Mouse (Mus musculus) left cerebral cortex, postnatal 14 days (tissue): ENCODE measurements around the gene Gipc3. TPM values are rescaled to one million over a fixed set of nuclear protein-coding genes. Genes with fewer than 3 reads are reported as not detected.

ENCODE experiments used
- DNase-seq, 2 experiments: peaks; one replicate each; pipeline ENCODE4 v3.0.0; 2021 to 2022; ENCODE audit warnings: low spot score in 2 of 2, mixed read lengths in 1 of 2
- intact Hi-C: fragments of 180-260 bp; cut with DNase I; formaldehyde crosslinking; loops from one replicate; pipeline ENCODE4 v1.15.1; 2025
- total RNA-seq, 2 experiments: library from RNA; stranded (reverse); gene quantifications; 2 replicates each; pipeline ENCODE4 v1.2.3; 2021

The Gipc3 gene
- total RNA-seq, 2 experiments from 2014 or later = 0.51 to 0.97 TPM

DNA sequence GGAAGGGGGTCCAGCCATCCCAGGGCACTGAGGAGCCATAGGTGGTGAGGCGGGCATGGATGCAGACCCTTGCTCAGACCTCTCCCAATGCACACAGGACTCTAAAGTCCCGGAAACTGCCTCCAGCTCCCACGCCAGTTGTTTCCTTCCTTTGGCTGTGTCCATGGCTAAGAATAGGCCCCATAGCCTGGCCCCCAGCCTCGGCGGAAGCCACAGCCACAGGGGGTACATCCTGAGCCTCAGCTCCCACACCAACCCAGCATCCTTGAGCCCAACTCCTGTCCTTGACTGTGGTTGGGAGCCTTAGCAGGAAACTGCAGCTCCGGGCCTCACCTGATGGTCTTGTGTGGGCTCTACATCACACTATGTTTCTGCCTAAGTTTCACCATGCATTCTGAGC, 16.2 kb downstream of the Gipc3 start:
- no peak for DNase-seq
- intact Hi-C loops = no loop called here

DNA sequence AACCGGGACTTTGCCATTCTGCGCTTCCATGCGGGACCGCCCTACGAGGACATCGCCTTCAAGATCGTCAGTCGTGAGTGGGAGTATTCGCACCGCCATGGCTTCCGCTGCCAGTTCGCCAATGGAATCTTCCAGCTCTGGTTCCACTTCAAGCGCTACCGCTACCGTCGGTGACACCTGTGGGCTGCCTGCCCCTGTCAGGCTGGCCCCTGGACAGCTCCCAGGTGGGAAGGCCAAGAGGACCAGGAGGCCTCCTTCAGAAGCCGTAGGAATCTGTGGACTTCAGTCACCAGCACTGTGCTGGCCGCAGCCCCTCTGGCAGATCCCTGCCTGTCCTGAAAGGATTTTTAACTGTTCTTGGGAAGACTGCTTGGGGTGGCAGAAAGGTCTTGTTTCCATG, 17.3 kb downstream of the Gipc3 start:
- no peak for DNase-seq
- intact Hi-C loops = no loop called here

DNA sequence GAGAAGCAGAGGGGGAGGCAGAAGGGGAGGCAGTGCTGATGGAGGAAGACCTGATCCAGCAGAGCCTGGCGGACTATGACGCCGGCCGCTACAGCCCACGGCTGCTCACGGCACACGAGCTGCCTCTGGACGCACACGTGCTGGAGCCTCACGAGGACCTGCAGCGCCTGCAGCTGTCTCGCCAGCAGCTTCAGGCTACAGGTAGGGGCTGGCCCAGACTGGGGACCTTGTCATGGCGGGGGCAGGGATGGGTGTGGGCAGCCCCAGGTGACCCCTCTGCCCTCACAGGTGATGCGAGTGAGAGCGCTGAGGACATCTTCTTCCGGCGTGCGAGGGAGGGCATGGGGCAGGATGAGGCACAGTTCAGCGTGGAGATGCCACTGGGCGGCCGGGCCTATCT, 17.9 kb downstream of the Gipc3 start:
- intact Hi-C loops = no loop called here
- no peak for DNase-seq

DNA sequence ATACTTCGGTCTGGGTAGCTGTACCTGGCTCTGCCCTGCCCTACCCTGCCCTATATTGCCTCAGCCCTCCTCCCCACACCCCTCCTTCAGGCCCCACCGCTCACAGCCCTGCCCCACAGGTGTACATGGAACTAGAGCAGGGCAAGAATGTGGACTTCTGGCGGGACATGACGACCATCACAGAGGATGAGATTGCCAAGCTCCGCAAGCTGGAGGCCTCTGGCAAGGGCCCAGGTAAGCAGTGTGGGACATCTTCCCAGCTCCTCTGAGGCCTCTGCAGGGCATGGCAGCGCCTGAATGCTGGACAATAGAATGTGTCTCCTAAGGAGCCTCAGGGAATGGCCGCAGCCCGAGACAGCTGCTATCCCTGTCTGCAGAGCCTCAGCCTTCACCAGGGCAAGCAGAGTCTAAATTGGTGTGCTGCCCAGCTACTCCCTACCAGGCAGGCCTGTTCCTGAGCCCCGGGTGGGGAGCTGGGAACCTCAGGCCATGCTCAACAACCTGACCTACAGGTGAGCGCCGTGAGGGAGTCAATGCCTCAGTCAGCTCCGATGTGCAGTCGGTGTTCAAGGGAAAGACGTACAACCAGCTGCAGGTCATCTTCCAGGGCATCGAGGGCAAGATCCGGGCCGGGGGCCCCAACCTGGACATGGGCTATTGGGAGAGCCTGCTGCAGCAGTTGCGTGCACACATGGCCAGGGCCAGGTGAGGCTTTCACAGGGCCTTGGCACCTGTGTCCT, 19.1 kb downstream of the Gipc3 start:
- DNase-seq = no peak
- intact Hi-C loops = no loop called here

DNA sequence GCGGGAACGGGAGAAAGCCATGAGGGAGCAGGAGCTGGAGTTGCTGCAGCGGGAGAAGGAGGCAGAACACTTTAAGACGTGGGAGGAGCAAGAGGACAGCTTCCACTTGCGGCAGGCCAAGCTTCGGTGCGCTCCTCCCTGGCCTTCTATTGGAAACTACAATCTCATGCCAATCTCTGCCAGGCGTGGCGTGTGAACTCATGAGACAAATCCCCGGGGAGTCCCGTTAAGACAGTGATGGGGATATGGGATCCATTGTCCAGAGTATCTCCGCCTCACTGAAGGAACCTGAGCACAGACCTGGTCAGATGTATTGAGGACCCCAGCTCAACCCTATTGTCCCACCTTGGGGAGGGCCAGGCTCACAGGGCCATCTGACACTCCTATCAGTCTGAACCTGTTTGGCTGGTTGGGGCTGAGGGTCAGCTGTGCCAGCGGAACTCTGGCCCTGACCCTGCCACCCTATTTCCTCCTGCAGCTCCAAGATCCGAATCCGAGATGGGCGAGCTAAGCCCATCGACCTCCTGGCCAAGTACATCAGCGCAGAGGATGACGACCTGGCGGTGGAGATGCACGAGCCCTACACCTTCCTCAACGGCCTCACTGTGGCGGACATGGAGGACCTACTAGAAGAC, 19.8 kb downstream of the Gipc3 start:
- DNase-seq = no peak
- intact Hi-C loops = no loop called here

DNA sequence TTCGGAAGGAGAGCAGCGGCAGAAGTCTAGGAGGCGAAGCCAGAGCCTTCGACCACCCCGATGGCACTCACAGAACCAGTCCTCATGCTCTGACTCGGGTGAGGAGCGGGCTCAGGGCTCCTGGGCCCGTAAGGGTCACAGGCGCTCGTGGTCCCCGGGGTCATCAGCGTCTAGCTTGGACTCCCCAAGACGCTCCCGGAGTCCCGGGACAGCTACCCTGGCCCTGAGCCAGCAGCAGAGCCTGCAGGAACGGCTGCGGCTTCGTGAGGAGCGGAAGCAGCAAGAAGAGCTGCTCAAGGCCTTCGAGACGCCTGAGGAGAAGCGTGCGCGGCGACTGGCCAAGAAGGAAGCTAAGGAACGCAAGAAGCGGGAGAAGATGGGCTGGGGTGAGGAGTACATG, 20.6 kb downstream of the Gipc3 start:
- DNase-seq = no peak
- intact Hi-C loops = no loop called here

DNA sequence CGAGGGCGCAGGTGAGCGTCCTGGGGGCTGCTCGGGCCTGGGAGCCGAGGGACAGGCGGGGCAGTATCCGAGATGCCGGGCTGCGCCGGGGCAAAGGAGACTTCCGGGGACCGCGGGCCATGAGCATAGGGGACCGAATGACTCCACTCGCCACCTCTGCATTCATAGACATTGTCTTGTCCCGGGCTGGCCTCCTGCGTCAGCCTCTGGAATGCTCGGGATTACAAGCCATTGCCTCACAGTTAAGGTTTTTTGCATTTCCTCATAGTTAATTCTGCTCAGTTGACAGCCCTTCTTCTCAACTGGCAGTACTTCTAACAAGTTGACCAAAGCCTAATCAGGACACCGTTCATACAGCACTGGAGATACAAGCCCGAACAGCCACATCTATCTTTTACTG, 21.6 kb downstream of the Gipc3 start:
- no peak for DNase-seq

DNA sequence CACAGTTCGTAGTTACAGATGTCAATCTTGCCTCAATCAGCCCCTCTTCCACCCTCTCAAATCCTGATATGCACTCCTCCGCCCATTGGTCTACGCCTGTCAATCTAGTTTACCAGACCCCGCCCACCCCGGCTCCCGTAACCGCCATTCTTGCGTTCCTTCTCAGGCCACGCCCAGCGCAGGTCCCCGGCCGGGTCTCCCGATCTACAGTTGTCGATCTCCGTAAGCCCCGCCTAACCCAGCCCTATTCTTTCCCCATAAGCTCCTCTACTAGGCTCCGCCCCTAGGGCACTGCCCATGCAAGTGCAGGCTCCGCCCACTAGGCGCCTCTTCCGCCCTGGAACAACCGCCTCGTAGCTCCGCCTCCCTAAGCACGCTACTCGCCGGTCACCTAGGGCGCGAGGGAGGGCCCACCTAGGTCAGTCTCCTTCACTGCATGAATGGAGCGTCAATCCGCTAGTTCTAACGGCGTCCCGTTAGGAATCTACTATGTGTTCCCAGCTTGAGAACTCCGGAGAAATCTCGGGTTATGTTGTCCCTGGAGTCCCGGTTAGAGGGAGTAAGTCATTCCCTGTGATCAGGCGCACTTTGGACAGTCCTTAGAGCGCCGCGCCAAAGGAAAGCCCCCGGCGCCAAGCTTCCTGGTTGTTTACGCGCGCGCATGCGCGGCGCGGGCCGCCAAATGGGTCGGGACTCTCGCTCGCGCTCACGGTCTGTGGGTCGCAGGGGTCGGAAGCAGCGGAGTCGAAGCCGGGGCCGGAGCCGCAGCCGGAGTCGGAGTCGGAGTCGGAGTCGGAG, 22.3 kb downstream of the Gipc3 start, which contains the start of gene Cactin:
Gene Cactin, plus strand, starts transcription at position 554 of the 798 bp plus-strand sequence.
- intact Hi-C loops = no loop called here
- DNase-seq = peak; percentile 99 to 100

More for the DNA sequence above, 21.6 kb downstream of the Gipc3 start:
- intact Hi-C loops = no loop called here

DNA sequence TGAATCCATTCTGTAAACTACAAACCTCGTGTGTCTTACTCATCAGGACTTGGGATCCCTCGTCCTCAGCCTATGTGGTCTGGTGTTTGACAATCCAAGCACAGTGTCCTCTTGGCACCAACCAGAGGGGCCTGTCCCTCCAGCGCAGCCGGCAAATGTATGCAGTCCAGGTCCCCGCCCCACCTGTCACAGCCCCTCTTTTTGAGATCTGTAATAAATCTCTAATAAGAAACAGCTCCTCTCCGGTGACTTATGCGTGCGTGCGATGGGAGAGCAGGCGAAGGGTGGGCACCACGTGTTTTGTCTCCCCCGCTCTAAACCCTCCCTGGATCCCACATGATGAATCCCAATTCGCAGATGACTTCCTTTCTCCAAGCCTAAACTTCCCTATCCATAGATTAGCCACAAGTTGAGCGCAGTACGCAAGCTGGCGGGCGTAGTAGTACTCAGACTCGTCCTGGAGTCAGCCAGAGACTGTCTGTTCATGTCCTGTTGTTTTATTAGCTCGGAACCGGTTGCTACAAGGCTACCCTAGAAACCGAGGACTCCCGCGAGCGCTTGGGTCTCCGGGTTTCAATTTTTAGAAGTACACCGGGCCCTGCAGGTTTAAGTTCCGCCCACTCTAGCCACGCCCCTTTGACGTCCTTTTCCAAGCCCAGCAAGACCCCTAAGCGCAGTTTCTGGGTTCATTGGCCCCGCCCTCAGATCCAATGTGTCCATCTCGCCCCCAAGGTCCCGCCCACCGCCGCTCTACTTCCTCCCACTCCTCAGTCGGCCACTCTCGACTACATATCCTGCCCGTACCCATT, 23.1 kb downstream of the Gipc3 start:
- intact Hi-C loops = no loop called here
- no peak for DNase-seq

DNA sequence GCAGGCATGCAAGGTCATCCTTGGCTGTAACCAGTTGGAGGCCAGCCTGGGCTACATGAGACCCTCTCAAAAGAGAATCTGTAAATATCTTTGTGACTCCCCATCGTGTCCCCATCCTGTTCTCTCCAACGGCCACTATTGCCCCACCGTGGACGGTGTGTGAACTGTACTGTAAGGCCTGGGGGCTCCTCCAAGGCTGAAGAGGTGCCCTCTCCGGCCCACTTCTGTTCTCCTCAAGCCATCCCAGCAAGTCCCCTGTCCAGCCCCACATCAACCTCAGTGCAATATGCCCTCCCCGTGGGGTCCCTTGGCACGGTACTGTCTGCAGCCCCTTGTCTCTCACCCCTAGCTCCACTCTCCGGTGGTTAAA, 23.8 kb downstream of the Gipc3 start:
- DNase-seq = no peak
- intact Hi-C loops = no loop called here

DNA sequence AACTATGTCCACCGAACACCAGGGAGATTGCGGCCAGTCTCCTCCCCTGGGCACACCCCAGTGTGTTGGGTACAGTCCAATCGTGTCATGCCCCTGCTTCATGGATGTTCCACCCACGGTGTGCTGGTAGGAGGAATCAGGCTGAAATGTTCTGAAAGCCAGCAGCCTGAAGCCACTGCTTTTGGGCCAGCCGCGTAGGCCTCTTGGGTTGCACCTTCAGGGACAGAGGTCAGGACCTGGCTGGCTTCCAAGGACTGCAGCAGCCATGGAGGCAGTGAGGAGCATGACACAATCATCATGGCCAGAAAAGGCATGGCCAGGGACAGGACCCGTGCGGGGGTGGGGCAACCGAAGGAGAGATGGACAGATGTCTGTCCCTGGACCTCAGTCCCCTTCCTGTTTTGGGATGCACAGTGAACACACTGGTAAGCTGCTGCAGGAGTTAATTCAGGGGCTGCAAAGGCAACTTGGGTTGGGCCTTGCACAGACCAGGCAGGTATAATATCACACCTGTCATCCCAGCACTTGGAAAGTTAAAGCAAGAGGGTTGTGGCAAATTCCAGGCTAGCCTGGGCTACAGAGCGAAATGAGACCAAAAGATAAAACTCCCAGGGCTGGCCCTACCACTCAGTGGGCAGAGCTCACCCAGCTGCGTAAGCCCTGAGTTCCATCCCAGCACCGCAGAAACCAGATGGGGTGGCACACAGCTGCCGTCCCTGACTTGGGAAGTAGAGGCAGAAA, 24.3 kb downstream of the Gipc3 start:
- no peak for DNase-seq
- intact Hi-C loops = no loop called here

DNA sequence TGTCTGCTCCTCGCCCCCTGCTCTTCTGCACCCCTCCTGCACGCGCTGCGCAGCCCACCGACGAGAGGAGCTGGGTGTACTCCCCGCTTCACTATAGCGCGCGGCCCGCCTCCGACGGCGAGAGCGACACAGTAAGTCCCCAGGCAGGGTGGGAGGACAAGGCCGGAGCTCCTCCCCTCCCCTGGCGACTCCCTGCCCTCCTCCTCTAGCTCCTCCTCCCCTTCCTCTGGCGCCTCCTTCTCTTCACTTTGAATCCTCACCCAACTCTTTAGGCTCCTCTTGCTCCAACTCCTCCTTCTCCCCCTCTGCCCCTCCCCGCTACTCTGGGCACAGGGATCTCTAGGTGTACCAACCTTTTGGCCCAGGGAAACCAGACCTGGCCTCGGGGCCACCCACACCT, 25.8 kb downstream of the Gipc3 start:
- intact Hi-C loops = no loop called here
- no peak for DNase-seq

DNA sequence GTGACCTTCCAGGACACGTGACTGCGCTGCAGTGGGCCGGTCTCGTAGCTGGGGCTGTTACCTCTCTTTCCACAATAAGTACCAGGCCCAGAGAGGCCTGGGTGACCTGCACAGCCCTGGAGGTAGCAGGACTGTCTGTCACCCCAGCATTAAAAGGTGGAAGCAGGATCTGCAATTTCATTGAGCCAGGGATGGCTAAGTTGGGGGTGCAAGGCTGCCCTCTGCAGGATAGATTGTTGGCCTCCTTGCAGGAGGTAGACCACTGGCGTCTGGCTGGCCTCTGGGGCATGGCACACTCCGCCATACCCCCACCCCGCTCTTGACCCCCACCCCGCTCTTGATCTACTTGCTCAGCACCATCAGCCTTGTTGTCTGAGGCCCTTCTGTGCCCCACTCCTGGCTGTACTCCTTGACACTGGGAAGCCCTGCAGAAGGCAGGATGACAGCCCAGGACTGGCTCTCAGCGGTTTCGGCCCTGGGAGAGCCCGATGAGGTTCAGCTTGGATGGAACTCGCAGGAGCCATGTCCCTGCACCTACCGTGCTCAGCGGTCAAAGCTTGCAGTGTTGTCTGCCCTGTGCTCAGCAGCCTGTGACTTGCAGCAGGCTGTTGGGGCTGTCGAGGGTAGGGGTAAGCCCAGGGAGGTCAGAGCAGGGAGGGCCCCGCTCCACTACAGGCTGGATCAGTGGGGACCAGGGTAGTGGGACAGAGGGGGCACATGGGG, 26.6 kb downstream of the Gipc3 start:
- intact Hi-C loops = no loop called here
- no peak for DNase-seq

DNA sequence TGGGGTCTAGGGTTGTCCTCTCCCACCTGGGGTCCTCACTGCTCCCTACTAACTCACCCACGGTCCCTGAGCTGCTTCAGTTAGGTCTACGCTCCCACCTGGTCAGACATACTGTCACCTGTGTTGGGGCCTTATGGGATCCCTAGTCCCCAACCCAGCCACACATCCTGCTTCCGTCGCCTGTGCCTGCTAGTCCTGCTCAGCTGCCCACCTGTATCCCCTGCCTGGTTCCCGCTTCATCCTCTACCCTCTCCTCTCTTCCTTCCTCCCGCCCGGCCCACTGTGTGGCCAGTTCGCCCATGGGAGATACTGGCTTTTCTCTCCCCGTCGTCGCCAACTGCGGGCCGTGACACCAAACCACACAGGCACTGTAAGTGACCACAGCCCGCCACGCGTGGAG, 27.5 kb downstream of the Gipc3 start:
- intact Hi-C loops = no loop called here
- DNase-seq = no peak

DNA sequence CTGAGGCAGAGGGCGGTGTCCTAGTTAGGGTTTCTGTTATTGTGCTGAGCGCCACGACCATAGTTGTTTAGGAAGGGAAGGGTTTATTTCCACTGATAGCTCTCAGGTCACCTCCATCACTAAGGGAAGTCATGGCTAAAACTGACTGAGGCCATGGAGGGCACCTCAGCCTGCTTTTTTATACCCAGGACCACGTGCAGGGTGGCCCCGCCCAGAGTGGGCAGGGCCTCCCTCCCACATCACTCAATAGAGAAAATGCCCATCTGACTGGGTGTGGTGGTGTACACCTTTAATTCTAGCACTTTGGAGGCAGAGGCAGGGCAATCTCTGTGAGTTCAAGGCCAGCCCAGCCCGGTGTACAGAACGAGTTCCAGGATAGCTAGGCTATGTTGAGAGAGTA, 28.9 kb downstream of the Gipc3 start:
- intact Hi-C loops = no loop called here
- no peak for DNase-seq

DNA sequence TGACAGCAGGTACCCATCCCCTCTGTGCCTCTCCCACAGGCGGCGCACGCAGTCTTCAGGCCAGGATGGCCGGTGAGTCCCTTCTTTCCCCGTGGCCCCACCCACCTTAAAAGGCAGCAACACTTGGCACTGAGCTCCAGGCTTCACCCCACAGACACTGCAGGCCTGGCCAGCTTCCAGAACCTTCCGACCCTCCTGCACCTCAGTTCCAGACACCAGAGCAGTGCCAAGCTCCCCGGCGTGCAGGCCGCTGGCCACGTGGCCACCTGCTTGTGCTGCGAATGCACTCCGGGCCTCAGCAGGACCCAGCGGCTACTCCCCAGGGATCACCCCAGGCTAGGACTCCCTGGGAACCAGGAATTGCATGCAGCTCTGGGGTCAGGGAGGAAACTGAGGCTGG, 29.5 kb downstream of the Gipc3 start:
- intact Hi-C loops = no loop called here
- no peak for DNase-seq

DNA sequence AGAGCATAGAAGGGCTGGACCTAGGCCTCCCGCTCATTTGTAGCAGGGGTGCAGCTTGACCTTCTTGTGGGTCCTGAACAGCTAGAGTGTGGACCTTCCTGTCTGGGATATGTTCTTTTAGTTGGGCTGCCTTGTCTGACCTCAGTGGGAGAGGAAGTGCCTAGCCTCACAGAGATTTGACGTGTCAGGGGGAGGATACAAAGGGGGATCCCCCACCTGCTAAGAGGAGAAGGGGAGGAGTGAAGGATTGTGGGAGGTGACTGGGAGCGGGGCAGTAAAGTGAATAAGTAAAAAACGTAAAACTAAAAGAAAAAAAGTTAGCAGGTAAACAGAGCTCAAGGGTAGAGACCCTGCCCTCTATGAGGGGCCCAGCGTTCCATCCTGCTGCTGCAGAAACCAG, 33.5 kb downstream of the Gipc3 start:
- DNase-seq = no peak
- intact Hi-C loops = no loop called here

DNA sequence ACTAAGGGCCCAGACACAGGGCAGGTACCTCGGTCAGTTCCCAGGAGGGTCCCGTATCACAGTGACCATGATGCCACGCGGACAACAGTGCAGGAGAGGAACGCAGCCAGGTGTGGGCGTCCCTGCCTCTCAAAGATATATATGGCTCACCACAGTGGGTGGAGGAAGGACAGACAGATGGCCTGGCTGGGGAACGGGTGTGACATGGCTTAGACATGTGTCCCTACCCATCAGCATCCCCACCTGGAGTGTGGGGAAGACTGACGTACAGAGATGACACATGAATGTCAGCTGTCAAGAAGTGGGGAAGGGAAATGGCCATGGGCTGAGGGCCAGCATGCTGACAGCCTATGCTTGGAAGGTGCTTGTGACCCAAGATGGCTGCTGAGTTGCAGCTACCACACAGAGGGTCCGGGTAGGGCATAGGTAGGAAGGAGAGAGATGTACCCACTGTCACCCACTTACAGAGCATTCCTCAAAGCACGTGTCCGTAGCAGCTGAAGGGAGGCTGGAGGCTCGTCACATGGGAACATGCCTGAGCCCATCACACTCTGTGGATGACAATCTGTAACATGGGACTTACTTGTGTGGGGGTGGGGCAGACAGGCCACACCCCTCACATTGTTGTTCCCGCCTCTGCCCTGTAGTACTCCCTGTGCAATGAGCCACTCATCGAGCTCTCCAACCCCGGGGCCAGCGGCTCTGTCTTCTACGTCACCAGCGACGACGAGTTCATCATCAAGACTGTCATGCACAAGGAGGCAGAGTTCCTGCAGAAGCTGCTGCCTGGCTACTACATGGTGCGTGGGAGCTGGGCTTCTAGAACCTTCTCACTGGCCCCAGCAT, 36.0 kb downstream of the Gipc3 start:
- no peak for DNase-seq
- intact Hi-C loops = no loop called here
